Mouse (Mus musculus) liver, embryonic 16.5 days (tissue): ENCODE results near the gene Ism1. TPM values are rescaled to one million over a fixed set of nuclear protein-coding genes. Genes with fewer than 3 reads are reported as not detected.

Experiments used
- ATAC-seq: fragments of 200-750 bp; cut with Nextera tagmentation; 2 replicates; pipeline ENCODE4 v1.8.0; 2017; ENCODE audit warnings: low read depth, mild to moderate bottlenecking, moderate number of reproducible peaks, moderate library complexity
- H3K27ac ChIP-seq: fragments of 300-500 bp; sonication (generic); 2 replicates; pipeline ENCODE4 v1.5.1; 2014; ENCODE audit warnings: mild to moderate bottlenecking, low read length
- H3K27me3 ChIP-seq: fragments of 300-500 bp; sonication (generic); 2 replicates; pipeline ENCODE4 v1.6.1; 2014; ENCODE audit warnings: low read depth, low read length, mixed read lengths; ENCODE audit not compliant: control insufficient read depth, insufficient read depth
- H3K36me3 ChIP-seq: fragments of 300-500 bp; sonication (generic); 2 replicates; pipeline ENCODE4 v1.6.1; 2014; ENCODE audit warnings: mild to moderate bottlenecking; ENCODE audit not compliant: control insufficient read depth, insufficient read depth
- H3K4me1 ChIP-seq: fragments of 300-500 bp; sonication (generic); 2 replicates; pipeline ENCODE4 v1.6.1; 2014; ENCODE audit warnings: low read depth, low read length, mixed read lengths; ENCODE audit not compliant: control insufficient read depth
- H3K4me2 ChIP-seq: fragments of 300-500 bp; sonication (generic); 2 replicates; pipeline ENCODE4 v1.6.1; 2014; ENCODE audit warnings: low read depth, low read length, mixed read lengths
- H3K4me3 ChIP-seq: fragments of 300-500 bp; sonication (generic); 2 replicates; pipeline ENCODE4 v1.5.1; 2014; ENCODE audit warnings: low read depth, mild to moderate bottlenecking, low read length
- H3K9ac ChIP-seq: fragments of 300-500 bp; sonication (generic); 2 replicates; pipeline ENCODE4 v1.6.1; 2014; ENCODE audit warnings: low read depth, low read length
- H3K9me3 ChIP-seq: fragments of 300-500 bp; sonication (generic); replicated peaks from 2 replicates; pipeline ENCODE4 v1.6.1; 2016; ENCODE audit warnings: low read length; ENCODE audit not compliant: control insufficient read depth
- WGBS: fragments of 180-500 bp; shearing (Covaris S2); extraction: QIAGEN DNeasy Blood & Tissue Kit; methylation state at CpG from one replicate; pipeline ENCODE4 v1.1.7; 2014; ENCODE audit not compliant: insufficient replicate concordance; 5-methylcytosine and 5-hydroxymethylcytosine counted together
- polyA plus RNA-seq: library from polyadenylated mRNA; unstranded; fragments of >200 nt; fragmentation: Nextera tagmentation; extraction: Ambion mirVana; gene quantifications from 2 replicates; pipeline ENCODE4 v1.2.1, GENCODE M21; 2015

Ism1 gene
- not detected in 2 replicates for polyA plus RNA-seq

- no peak within 1 kb of the TSS for H3K27ac ChIP-seq
- H3K27me3 ChIP-seq = peaks cover 47% of the 10 kb centered on the region
- H3K9ac ChIP-seq = no peak within 1 kb of the TSS
- H3K4me1 ChIP-seq = no peaks in the 10 kb centered on the region
- no peaks in the 10 kb centered on the region for H3K36me3 ChIP-seq
- ATAC-seq = 0 out of 2 replicates have a peak, but pooled peaks have one; percentile 13
- H3K4me2 ChIP-seq = peak within 1 kb of the TSS; percentile 77
- WGBS = under 1% methylated on average over 29 of the region's 39 CpGs
- H3K9me3 ChIP-seq = no peaks in the 10 kb centered on the region
- H3K4me3 ChIP-seq = peak within 1 kb of the TSS; percentile 60
Observed at GRCm38 (mm10) chr2:139677809-139678274, at the start of gene Ism1. TSS of gene Ism1 (plus strand) at chr2:139678178.

- no peak overlapping the region for H3K4me3 ChIP-seq
- no peaks in the 10 kb centered on the region for H3K27me3 ChIP-seq
- no peak overlapping the region for H3K9ac ChIP-seq
- H3K9me3 ChIP-seq = no peaks in the 10 kb centered on the region
- no peak overlapping the region for H3K27ac ChIP-seq
- H3K4me1 ChIP-seq = no peaks in the 10 kb centered on the region
- H3K4me2 ChIP-seq = no peak overlapping the region
- WGBS = 43% methylated on average over 4 of the region's 4 CpGs
- no peak for ATAC-seq
- H3K36me3 ChIP-seq = no peaks in the 10 kb centered on the region
Observed at GRCm38 (mm10) chr2:139628731-139629130, 49.2 kb upstream of the Ism1 start.

DNA sequence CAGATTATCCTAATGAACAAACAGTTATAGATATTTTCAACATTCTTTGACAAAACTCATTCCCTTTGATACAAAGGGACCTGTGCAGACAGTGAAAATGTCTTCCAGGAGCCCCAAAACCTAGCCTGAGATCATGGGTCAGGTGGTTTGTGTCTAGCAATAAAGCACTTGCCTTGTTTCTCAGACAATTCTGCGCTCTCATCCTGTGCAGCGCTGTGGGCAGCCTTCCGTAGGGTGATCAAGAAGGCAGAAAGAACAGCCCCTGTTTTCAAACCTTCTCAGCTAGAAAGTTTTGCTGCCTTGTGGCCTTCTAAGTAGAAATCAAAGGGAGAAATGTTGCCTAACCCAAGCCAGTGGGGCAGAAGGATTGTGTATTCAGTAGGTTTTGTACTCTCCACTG lies 48.3 kb upstream of the Ism1 start:
- no peak for ATAC-seq

GRCm38 (mm10) chr2:139634506-139634905 lies 43.5 kb upstream of the Ism1 start:
- no peaks in the 10 kb centered on the region for H3K9me3 ChIP-seq
- 60% methylated on average over 4 of the region's 4 CpGs for WGBS
- no peak overlapping the region for H3K4me2 ChIP-seq
- no peak overlapping the region for H3K4me3 ChIP-seq
- H3K4me1 ChIP-seq = no peaks in the 10 kb centered on the region
- ATAC-seq = no peak
- no peaks in the 10 kb centered on the region for H3K36me3 ChIP-seq
- H3K27me3 ChIP-seq = no peaks in the 10 kb centered on the region
- no peak overlapping the region for H3K9ac ChIP-seq
- H3K27ac ChIP-seq = no peak overlapping the region

More for the DNA sequence above, 48.3 kb upstream of the Ism1 start:
- H3K4me3 ChIP-seq = no peak overlapping the region
- no peak overlapping the region for H3K9ac ChIP-seq
- H3K9me3 ChIP-seq = no peaks in the 10 kb centered on the region
- no peak overlapping the region for H3K4me2 ChIP-seq
- H3K27ac ChIP-seq = no peak overlapping the region
- no peaks in the 10 kb centered on the region for H3K36me3 ChIP-seq
- no peaks in the 10 kb centered on the region for H3K4me1 ChIP-seq
- WGBS = 77% methylated on average over 3 of the region's 3 CpGs
- no peaks in the 10 kb centered on the region for H3K27me3 ChIP-seq

DNA sequence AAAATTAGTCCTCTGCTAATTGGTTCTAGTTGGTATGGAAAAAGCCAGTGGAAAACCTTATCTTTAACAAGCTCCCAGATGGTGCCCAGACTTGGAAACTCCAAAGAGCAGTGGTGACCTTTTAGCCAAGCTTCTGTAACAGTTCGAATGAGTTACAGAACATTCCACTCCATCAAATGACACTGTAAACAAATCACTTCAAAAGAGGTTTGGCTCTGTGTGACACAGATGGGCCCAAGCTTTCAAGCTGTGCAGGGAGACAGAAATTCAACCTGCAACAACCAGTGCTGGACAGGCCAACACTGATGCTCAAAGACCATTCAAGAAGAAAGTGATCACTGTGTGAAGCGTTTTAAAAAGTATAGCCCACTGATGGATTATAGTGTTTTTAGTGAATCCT lies 40.1 kb upstream of the Ism1 start:
- Histone ChIP-seq H3K4me2 (no peak overlapping the region), H3K9me3 (no peaks in the 10 kb centered on the region), H3K27ac (no peak overlapping the region), H3K27me3 (no peaks in the 10 kb centered on the region), H3K4me1 (no peaks in the 10 kb centered on the region), H3K4me3 (no peak overlapping the region), H3K36me3 (no peaks in the 10 kb centered on the region), H3K9ac (no peak overlapping the region)
- ATAC-seq = no peak
- WGBS = 31% methylated on average over 2 of the region's 2 CpGs

GRCm38 (mm10) chr2:139641757-139642385 lies 36.1 kb upstream of the Ism1 start:
- 36% methylated on average over 7 of the region's 7 CpGs for whole genome bisulfite sequencing
- no peak for ATAC-seq
- H3K4me1 ChIP-seq = no peaks in the 10 kb centered on the region

DNA sequence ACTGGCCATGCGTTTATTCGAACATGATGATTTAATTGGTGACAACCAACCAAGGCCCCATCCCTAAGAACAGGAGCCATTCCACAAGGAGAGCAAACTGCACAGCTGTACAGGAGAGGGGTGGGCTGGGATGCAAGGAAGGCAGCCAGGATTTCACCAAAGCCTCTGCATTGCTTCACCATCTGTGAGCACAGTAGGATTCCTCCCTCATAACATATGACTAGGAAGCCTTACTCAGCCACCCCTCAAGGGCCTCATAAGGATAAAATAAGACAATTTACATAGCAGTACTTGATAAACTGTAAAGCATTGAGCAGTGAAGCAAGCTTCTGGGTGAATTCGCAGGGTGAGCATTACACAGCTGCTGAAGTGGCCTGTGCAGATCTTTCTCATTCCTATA lies 28.5 kb upstream of the Ism1 start:
- WGBS = 64% methylated on average over 3 of the region's 3 CpGs
- Histone ChIP-seq H3K4me1 (no peaks in the 10 kb centered on the region), H3K9ac (no peak overlapping the region), H3K4me2 (no peak overlapping the region), H3K36me3 (no peaks in the 10 kb centered on the region), H3K27me3 (no peaks in the 10 kb centered on the region), H3K4me3 (no peak overlapping the region), H3K9me3 (no peaks in the 10 kb centered on the region), H3K27ac (no peak overlapping the region)
- ATAC-seq = no peak

More at GRCm38 (mm10) chr2:139641757-139642385, 36.1 kb upstream of the Ism1 start:
- no peaks in the 10 kb centered on the region for H3K27me3 ChIP-seq
- no peak overlapping the region for H3K4me2 ChIP-seq
- no peak overlapping the region for H3K9ac ChIP-seq
- H3K9me3 ChIP-seq = no peaks in the 10 kb centered on the region
- no peak overlapping the region for H3K27ac ChIP-seq
- H3K4me3 ChIP-seq = no peak overlapping the region
- H3K36me3 ChIP-seq = no peaks in the 10 kb centered on the region

- Histone ChIP-seq H3K9ac (no peak overlapping the region), H3K27ac (no peak overlapping the region), H3K4me3 (no peak overlapping the region), H3K36me3 (no peaks in the 10 kb centered on the region), H3K27me3 (no peaks in the 10 kb centered on the region), H3K4me2 (no peak overlapping the region), H3K4me1 (no peaks in the 10 kb centered on the region), H3K9me3 (no peaks in the 10 kb centered on the region)
- 51% methylated on average over 4 of the region's 4 CpGs for WGBS
- ATAC-seq = no peak
Observed at GRCm38 (mm10) chr2:139656750-139657149, 21.2 kb upstream of the Ism1 start.

GRCm38 (mm10) chr2:139671838-139672237 lies 6.1 kb upstream of the Ism1 start:
- 39% methylated on average over 3 of the region's 3 CpGs for WGBS

More at GRCm38 (mm10) chr2:139671838-139672237, 6.1 kb upstream of the Ism1 start:
- ATAC-seq = no peak
- Histone ChIP-seq H3K9ac (no peak overlapping the region), H3K27ac (no peak overlapping the region), H3K4me1 (no peaks in the 10 kb centered on the region), H3K9me3 (no peaks in the 10 kb centered on the region), H3K4me2 (no peak overlapping the region), H3K4me3 (no peak overlapping the region), H3K27me3 (peaks cover 15% of the 10 kb centered on the region), H3K36me3 (no peaks in the 10 kb centered on the region)
